Mouse (Mus musculus) MEL (cell line): Measurements from ENCODE around the gene Smim15. TPM values are rescaled to one million over a fixed set of nuclear protein-coding genes. Genes with fewer than 3 reads are reported as not detected.
A peak's percentile ranks its signal among the peaks of the same experiment; 100 is the strongest.

ENCODE experiments used
- DNase-seq: peaks from one replicate; pipeline ENCODE4 v3.0.0; 2011; ENCODE audit warnings: low read depth, low spot score
- H3K27ac ChIP-seq: 2 replicates; pipeline ENCODE4 v1.5.1; 2012; ENCODE audit warnings: low read depth, mild to moderate bottlenecking, control low read depth, low read length, moderate library complexity; ENCODE audit not compliant: control insufficient read depth
- H3K27me3 ChIP-seq, 2 experiments: fragments of 150-350 bp in 1 of 2; sonication (generic) in 1 of 2; 2 replicates each; pipeline ENCODE4 v1.6.1; 2012; ENCODE audit warnings: low read length in 2 of 2, mild to moderate bottlenecking in 2 of 2, improper control_type of control experiment in 1 of 2, moderate library complexity in 1 of 2; ENCODE audit not compliant: insufficient read depth in 2 of 2, control insufficient read depth in 1 of 2
- H3K36me3 ChIP-seq, 2 experiments: 2 replicates each; pipeline ENCODE4 v1.6.1; 2012 to 2014; ENCODE audit warnings: low read length in 2 of 2, improper control_type of control experiment in 1 of 2, inconsistent platforms in 1 of 2, mild to moderate bottlenecking in 1 of 2; ENCODE audit not compliant: insufficient read depth in 2 of 2, control insufficient read depth in 1 of 2
- H3K4me1 ChIP-seq, 2 experiments: fragments of 150-350 bp in 1 of 2; sonication (generic) in 1 of 2; 2 replicates each; pipeline ENCODE4 v1.6.1; 2012; ENCODE audit warnings: low read length in 2 of 2, improper control_type of control experiment in 1 of 2, mild to moderate bottlenecking in 1 of 2; ENCODE audit not compliant: insufficient read depth in 2 of 2, control insufficient read depth in 1 of 2
- H3K4me3 ChIP-seq, 2 experiments: fragments of 150-350 bp in 1 of 2; sonication (generic) in 1 of 2; 2 replicates each; pipeline ENCODE4 v1.5.1; 2012; ENCODE audit warnings: low read depth in 2 of 2, low read length in 2 of 2, mild to moderate bottlenecking in 2 of 2, moderate library complexity in 2 of 2, control low read depth in 1 of 2, improper control_type of control experiment in 1 of 2; ENCODE audit not compliant: control insufficient read depth in 1 of 2, insufficient read depth in 1 of 2
- H3K79me2 ChIP-seq: 2 replicates; pipeline ENCODE4 v1.6.1; 2012; ENCODE audit warnings: mild to moderate bottlenecking, low read length, moderate library complexity; ENCODE audit not compliant: control insufficient read depth, poor library complexity, insufficient read depth
- H3K9ac ChIP-seq: 2 replicates; pipeline ENCODE4 v1.6.1; 2012; ENCODE audit warnings: low read depth, mild to moderate bottlenecking, control low read depth, low read length, moderate library complexity; ENCODE audit not compliant: control insufficient read depth, poor library complexity, severe bottlenecking
- H3K9me3 ChIP-seq: fragments of 150-350 bp; sonication (generic); replicated peaks from 2 replicates; pipeline ENCODE4 v1.6.1; 2012; ENCODE audit warnings: mild to moderate bottlenecking, low read length, improper control_type of control experiment, moderate library complexity; ENCODE audit not compliant: insufficient read depth
- CHD1 ChIP-seq: IDR thresholded peaks from 2 replicates; pipeline ENCODE4 v1.6.1; 2012; ENCODE audit warnings: low read depth, mild to moderate bottlenecking, inconsistent platforms, low read length, improper control_type of control experiment
- CHD2 ChIP-seq: IDR thresholded peaks from 2 replicates; pipeline ENCODE4 v1.6.1; 2011; ENCODE audit warnings: low read length, improper control_type of control experiment
- CTCF ChIP-seq, 3 experiments: IDR thresholded peaks in 2 of 3; conservative IDR thresholded peaks in 1 of 3; 2 replicates each; pipeline ENCODE4 v1.5.1; 2011 to 2012; ENCODE audit warnings: low read length in 3 of 3, low read depth in 2 of 3, mild to moderate bottlenecking in 2 of 3, improper control_type of control experiment in 1 of 3, inconsistent platforms in 1 of 3, mixed read lengths in 1 of 3, moderate library complexity in 1 of 3; ENCODE audit not compliant: control insufficient read depth in 1 of 3, insufficient read depth in 1 of 3, poor library complexity in 1 of 3, severe bottlenecking in 1 of 3
- E2F4 ChIP-seq: IDR thresholded peaks from 2 replicates; pipeline ENCODE4 v1.6.1; 2011; ENCODE audit warnings: low read depth, low read length, improper control_type of control experiment, borderline replicate concordance
- ELF1 ChIP-seq: IDR thresholded peaks from 2 replicates; pipeline ENCODE4 v1.6.1; 2014; ENCODE audit warnings: low read depth, mild to moderate bottlenecking, inconsistent platforms, low read length, improper control_type of control experiment, moderate library complexity
- EP300 ChIP-seq, 2 experiments: IDR thresholded peaks; 2 replicates each; pipeline ENCODE4 v1.6.1; 2011; ENCODE audit warnings: improper control_type of control experiment in 2 of 2, low read length in 2 of 2, low read depth in 1 of 2, mild to moderate bottlenecking in 1 of 2
- ETS1 ChIP-seq: IDR thresholded peaks from 2 replicates; pipeline ENCODE4 v1.6.1; 2012; ENCODE audit warnings: low read depth, mild to moderate bottlenecking, inconsistent platforms, low read length, improper control_type of control experiment, moderate library complexity
- GABPA ChIP-seq: IDR thresholded peaks from 2 replicates; pipeline ENCODE4 v1.6.1; 2012; ENCODE audit warnings: low read depth, mild to moderate bottlenecking, inconsistent platforms, low read length, improper control_type of control experiment, moderate library complexity
- GATA1 ChIP-seq: IDR thresholded peaks from 2 replicates; pipeline ENCODE4 v1.6.1; 2011; ENCODE audit warnings: low read depth, low read length, improper control_type of control experiment
- MAZ ChIP-seq: IDR thresholded peaks from 2 replicates; pipeline ENCODE4 v1.6.1; 2012; ENCODE audit warnings: low read depth, mild to moderate bottlenecking, inconsistent platforms, low read length, improper control_type of control experiment
- MEF2A ChIP-seq: IDR thresholded peaks from 2 replicates; pipeline ENCODE4 v1.6.1; 2014; ENCODE audit warnings: low read depth, mild to moderate bottlenecking, inconsistent platforms, low read length, improper control_type of control experiment; ENCODE audit not compliant: poor library complexity, insufficient replicate concordance, severe bottlenecking; ENCODE audit errors: extremely low read depth
- MXI1 ChIP-seq: IDR thresholded peaks from 2 replicates; pipeline ENCODE4 v1.6.1; 2011; ENCODE audit warnings: mild to moderate bottlenecking, low read depth, low read length, improper control_type of control experiment
- MYC ChIP-seq: IDR thresholded peaks from 2 replicates; pipeline ENCODE4 v1.6.1; 2011; ENCODE audit warnings: low read depth, mild to moderate bottlenecking, low read length, improper control_type of control experiment, moderate library complexity
- NELFE ChIP-seq: IDR thresholded peaks from 2 replicates; pipeline ENCODE4 v1.6.1; 2011; ENCODE audit warnings: low read depth, low read length, improper control_type of control experiment
- NRF1 ChIP-seq: IDR thresholded peaks from 2 replicates; pipeline ENCODE4 v1.6.1; 2014; ENCODE audit warnings: low read depth, mild to moderate bottlenecking, inconsistent platforms, low read length, improper control_type of control experiment, moderate library complexity; ENCODE audit not compliant: poor library complexity, insufficient read depth, severe bottlenecking
- POLR2A ChIP-seq, 2 experiments: IDR thresholded peaks; 2 replicates each; pipeline ENCODE4 v1.6.1; 2011 to 2012; ENCODE audit warnings: low read length in 2 of 2, mild to moderate bottlenecking in 2 of 2, control low read depth in 1 of 2, improper control_type of control experiment in 1 of 2, low read depth in 1 of 2, moderate library complexity in 1 of 2; ENCODE audit not compliant: control insufficient read depth in 1 of 2, insufficient read depth in 1 of 2, poor library complexity in 1 of 2
- POLR2AphosphoS2 ChIP-seq: IDR thresholded peaks from 2 replicates; pipeline ENCODE4 v1.6.1; 2011; ENCODE audit warnings: low read length, improper control_type of control experiment
- POLR2AphosphoS5 ChIP-seq: IDR thresholded peaks from 2 replicates; pipeline ENCODE4 v1.6.1; 2012; ENCODE audit warnings: low read depth, borderline replicate concordance, mild to moderate bottlenecking, inconsistent platforms, low read length, moderate library complexity, mixed read lengths
- RAD21 ChIP-seq: IDR thresholded peaks from 2 replicates; pipeline ENCODE4 v1.6.1; 2011; ENCODE audit warnings: mild to moderate bottlenecking, low read depth, low read length, improper control_type of control experiment
- RCOR1 ChIP-seq: IDR thresholded peaks from 2 replicates; pipeline ENCODE4 v1.6.1; 2012; ENCODE audit warnings: low read depth, mild to moderate bottlenecking, inconsistent platforms, low read length, improper control_type of control experiment
- SIN3A ChIP-seq: IDR thresholded peaks from 2 replicates; pipeline ENCODE4 v1.6.1; 2012; ENCODE audit warnings: low read length, improper control_type of control experiment, inconsistent platforms
- SMC3 ChIP-seq: IDR thresholded peaks from 2 replicates; pipeline ENCODE4 v1.6.1; 2011; ENCODE audit warnings: low read depth, low read length, improper control_type of control experiment
- TBP ChIP-seq: IDR thresholded peaks from 2 replicates; pipeline ENCODE4 v1.8.0; 2011; ENCODE audit warnings: low read depth, low read length, improper control_type of control experiment
- TCF12 ChIP-seq: IDR thresholded peaks from 2 replicates; pipeline ENCODE4 v1.6.1; 2014; ENCODE audit warnings: low read depth, mild to moderate bottlenecking, inconsistent platforms, low read length, improper control_type of control experiment, moderate library complexity
- UBTF ChIP-seq: IDR thresholded peaks from 2 replicates; pipeline ENCODE4 v1.6.1; 2012; ENCODE audit warnings: low read depth, mild to moderate bottlenecking, inconsistent platforms, low read length, improper control_type of control experiment, moderate library complexity, borderline replicate concordance; ENCODE audit not compliant: insufficient read depth
- USF1 ChIP-seq: IDR thresholded peaks from 2 replicates; pipeline ENCODE4 v1.6.1; 2014; ENCODE audit warnings: low read depth, mild to moderate bottlenecking, inconsistent platforms, low read length, improper control_type of control experiment, moderate library complexity
- USF2 ChIP-seq, 2 experiments: IDR thresholded peaks; 2 replicates each; pipeline ENCODE4 v1.6.1; 2011 to 2012; ENCODE audit warnings: improper control_type of control experiment in 2 of 2, low read length in 2 of 2, borderline replicate concordance in 1 of 2, inconsistent platforms in 1 of 2, low read depth in 1 of 2, mild to moderate bottlenecking in 1 of 2; ENCODE audit not compliant: insufficient read depth in 1 of 2
- ZC3H11A ChIP-seq: IDR thresholded peaks from 2 replicates; pipeline ENCODE4 v1.6.1; 2012; ENCODE audit warnings: low read depth, mild to moderate bottlenecking, inconsistent platforms, low read length, improper control_type of control experiment
- ZMIZ1 ChIP-seq: IDR thresholded peaks from 2 replicates; pipeline ENCODE4 v1.6.1; 2012; ENCODE audit warnings: low read depth, mild to moderate bottlenecking, inconsistent platforms, low read length, improper control_type of control experiment, moderate library complexity
- ZNF384 ChIP-seq: IDR thresholded peaks from 2 replicates; pipeline ENCODE4 v1.6.1; 2012; ENCODE audit warnings: low read depth, mild to moderate bottlenecking, inconsistent platforms, low read length, improper control_type of control experiment
- polyA plus RNA-seq, 2 experiments: library from polyadenylated mRNA; stranded (reverse) in 1 of 2; unstranded in 1 of 2; fragments of >175 nt in 1 of 2; fragments of >200 nt in 1 of 2; gene quantifications; 2 replicates each; pipeline versions ENCODE4 v1.2.1 to v1.2.4; 2012; ENCODE audit warnings: low replicate concordance in 2 of 2, low read depth in 1 of 2; ENCODE audit not compliant: insufficient read length in 2 of 2, insufficient read depth in 1 of 2, missing spikeins in 1 of 2
- total RNA-seq: library from RNA; depleted of rRNA; stranded (reverse); fragments of 300-350 nt; gene quantifications from 2 replicates; pipeline ENCODE4 v1.2.3, GENCODE M21; 2012

The Smim15 gene
- total and polyA plus RNA-seq, 3 experiments, result 73.4 to 122 TPM; not detected in 1

- no peak overlapping the region for H3K9ac ChIP-seq
- H3K27me3 ChIP-seq, result no peaks in the 10 kb centered on the region
- H3K4me1 ChIP-seq, result peaks cover 15 to 24% of the 10 kb centered on the region in 2 experiments
- no peaks in the 10 kb centered on the region for H3K9me3 ChIP-seq
- peaks cover 0 to 33% of the 10 kb centered on the region in 2 experiments; a peak in 2 of 4 replicates for H3K36me3 ChIP-seq
- DNase-seq, result peak; percentile 27
- TF ChIP-seq NELFE (no peak), GATA1 (no peak), EP300 (IDR thresholded peaks at IDR 0.05; ENCODE audit: low read depth in 1 of 2, low read length in 2 of 2) (no peak), USF2 (IDR thresholded peaks at IDR 0.05; ENCODE audit: borderline replicate concordance in 1 of 2, insufficient read depth in 1 of 2, low read depth in 1 of 2, low read length in 2 of 2) (no peak), SMC3 (no peak), MEF2A (no peak), ETS1 (no peak), MXI1 (no peak)
- no peak overlapping the region for H3K27ac ChIP-seq
- H3K4me3 ChIP-seq, result no peak overlapping the region
- H3K79me2 ChIP-seq, result peaks cover 16% of the 10 kb centered on the region
These were observed 3.8 kb upstream of the Smim15 start for GRCm38 (mm10) chr13:108040451-108040850.

- DNase-seq, result peak; percentile 95
- Histone ChIP-seq H3K9me3 (no peaks in the 10 kb centered on the region), H3K4me1 (peaks cover 17 to 31% of the 10 kb centered on the region in 2 experiments), H3K27me3 (no peaks in the 10 kb centered on the region), H3K27ac (no peak overlapping the region), H3K79me2 (peaks cover 22% of the 10 kb centered on the region), H3K9ac (no peak overlapping the region), H3K4me3 (no peak overlapping the region; a peak in 1 of 4 replicates), H3K36me3 (peaks cover 0 to 41% of the 10 kb centered on the region in 2 experiments; a peak in 3 of 4 replicates)
- TF ChIP-seq TBP (peak; percentile 68), UBTF (no peak), CHD2 (no peak; the same call in 1 of the 2 replicates), ETS1 (peak; percentile 97), NELFE (no peak), SIN3A (peak; percentile 96), RAD21 (peak; percentile 85), TCF12 (peak; percentile 96), MYC (peak; percentile 91), CHD1 (no peak), MEF2A (no peak), ZNF384 (no peak), MXI1 (peak; percentile 84), CTCF (IDR thresholded peaks at IDR 0.05 in 2 of 3, conservative IDR thresholded peaks at IDR 0.05 in 1 of 3; ENCODE audit: control insufficient read depth in 1 of 3, insufficient read depth in 1 of 3, low read depth in 2 of 3, low read length in 3 of 3, poor library complexity in 1 of 3, severe bottlenecking in 1 of 3) (peak; percentile 30 to 84 (median 80); a peak in 5 of 6 replicates), MAZ (peak; percentile 76; the same call in 1 of the 2 replicates), ZMIZ1 (0 out of 2 replicates have a peak, but pooled peaks have one; percentile 73), ZC3H11A (peak; percentile 82), NRF1 (no peak), RCOR1 (peak; percentile 90), POLR2A (IDR thresholded peaks at IDR 0.05; ENCODE audit: control insufficient read depth in 1 of 2, insufficient read depth in 1 of 2, low read depth in 1 of 2, low read length in 2 of 2, poor library complexity in 1 of 2) (no peak), E2F4 (no peak), POLR2AphosphoS2 (no peak), POLR2AphosphoS5 (no peak), USF1 (no peak), GABPA (no peak), USF2 (IDR thresholded peaks at IDR 0.05; ENCODE audit: borderline replicate concordance in 1 of 2, insufficient read depth in 1 of 2, low read depth in 1 of 2, low read length in 2 of 2) (no peak), ELF1 (no peak; the same call in 1 of the 2 replicates)
These were observed 2.9 kb upstream of the Smim15 start for GRCm38 (mm10) chr13:108041358-108041757.
